8 mouse cellular contexts compared by ENCODE assay signal in the genomic region with DNA sequence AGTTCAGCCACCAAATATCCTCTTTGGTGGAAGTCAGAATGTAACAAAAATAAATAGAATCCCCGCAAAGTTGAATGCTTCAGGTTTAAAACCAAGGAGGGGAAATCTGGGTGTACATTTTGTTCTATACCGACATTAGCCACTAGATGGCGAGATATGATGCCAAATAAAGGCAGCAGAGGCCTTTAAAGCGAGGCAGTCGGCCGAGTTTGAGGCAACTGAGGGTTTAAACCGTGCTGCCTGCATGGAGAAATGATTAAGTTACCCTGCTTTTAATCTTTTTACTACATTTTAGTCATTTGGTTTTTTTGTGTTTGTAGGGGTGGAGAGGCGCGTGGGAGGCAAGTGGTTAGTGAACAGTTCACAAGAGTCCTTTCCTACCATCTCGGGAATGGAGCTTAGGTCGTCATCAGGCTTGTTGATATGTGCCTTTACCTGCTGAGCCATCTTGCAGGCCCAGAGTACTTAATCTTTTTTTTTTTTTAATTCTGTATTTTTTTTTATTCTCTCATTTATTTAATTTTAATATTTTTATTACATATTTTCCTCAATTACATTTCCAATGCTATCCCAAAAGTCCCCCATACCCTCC.
DNase-seq lines count a peak whose midpoint lies in the region; ATAC-seq and TF ChIP-seq lines count a peak whose summit lies in the region.

No protein-coding gene starts in this region.

- no peaks in the 10 kb centered on the region for H3K9me3 ChIP-seq in midbrain, embryonic 12.5 days

- no peak for TF ChIP-seq CTCF in spleen, adult 2 months (IDR thresholded peaks at IDR 0.05; ENCODE audit: extremely low read depth, insufficient read depth, insufficient read length, insufficient replicate concordance)

- H3K36me3 ChIP-seq in spleen, adult 2 months (ENCODE audit: control insufficient read depth, insufficient read depth, low read length): no peaks in the 10 kb centered on the region
- H3K36me3 ChIP-seq in midbrain, embryonic 12.5 days: no peaks in the 10 kb centered on the region

- no peaks in the 10 kb centered on the region for H3K4me1 ChIP-seq in spleen, adult 2 months (ENCODE audit: control insufficient read depth, insufficient read depth, insufficient read length)
- no peaks in the 10 kb centered on the region for H3K4me1 ChIP-seq in midbrain, embryonic 12.5 days

- 26% methylated on average over 11 of the region's 11 CpGs for WGBS in spleen, adult 2 months
- 20% methylated on average over 11 of the region's 11 CpGs for WGBS in midbrain, embryonic 12.5 days

- peak; percentile 7 to 8 for DNase-seq in spleen, adult 2 months (ENCODE audit: low read depth in 1 of 2, low spot score in 2 of 2)
- no peak for DNase-seq in spleen, postnatal 4 days (ENCODE audit: low spot score in 2 of 2)
- DNase-seq in cerebellum, adult 11 months: peak; percentile 32
- DNase-seq in induced T-regulatory cell, adult 2 months (ENCODE audit: low read depth): peak; percentile 65
- peak; percentile 32 to 39 for DNase-seq in left cerebral cortex, adult 8-10 months (ENCODE audit: low spot score in 2 of 2)
- peak; percentile 23 for DNase-seq in skeletal muscle tissue, adult 2 months (ENCODE audit: low read depth, low spot score)

- peak; percentile 95 for ATAC-seq in frontal cortex, adult (ENCODE audit: low TSS enrichment)
- peak; percentile 90 for ATAC-seq in midbrain, embryonic 12.5 days (ENCODE audit: low FRiP score, low read depth)

- H3K4me3 ChIP-seq in spleen, adult 2 months (ENCODE audit: extremely low read depth, insufficient read depth, insufficient read length): no peak overlapping the region
- H3K4me3 ChIP-seq in midbrain, embryonic 12.5 days: no peak overlapping the region

- no peak overlapping the region for H3K4me2 ChIP-seq in midbrain, embryonic 12.5 days (replicated peaks)

- no peak overlapping the region for H3K27ac ChIP-seq in spleen, adult 2 months (ENCODE audit: insufficient read depth, low read length)
- H3K27ac ChIP-seq in midbrain, embryonic 12.5 days (replicated peaks): no peak overlapping the region

- no peak for TF ChIP-seq POLR2A in spleen, adult 2 months (IDR thresholded peaks at IDR 0.05; ENCODE audit: low read depth, low read length)

- no peak overlapping the region for H3K9ac ChIP-seq in midbrain, embryonic 12.5 days (replicated peaks)

- no peaks in the 10 kb centered on the region for H3K27me3 ChIP-seq in spleen, adult 2 months (ENCODE audit: control insufficient read depth, insufficient read depth, low read length)
- H3K27me3 ChIP-seq in midbrain, embryonic 12.5 days: no peaks in the 10 kb centered on the region

Comparison
In these comparisons a context has a peak if more than half of its experiments do, and no peak if none do; other contexts are left out.
1. DNase-seq: peak in spleen, adult 2 months (2 of 2), cerebellum, adult 11 months (single experiment), induced T-regulatory cell, adult 2 months (single experiment), left cerebral cortex, adult 8-10 months (2 of 2) and skeletal muscle tissue, adult 2 months (single experiment); none in spleen, postnatal 4 days (0 of 2).